Mouse (Mus musculus): ENCODE measurements around the gene Cer1.

DNA sequence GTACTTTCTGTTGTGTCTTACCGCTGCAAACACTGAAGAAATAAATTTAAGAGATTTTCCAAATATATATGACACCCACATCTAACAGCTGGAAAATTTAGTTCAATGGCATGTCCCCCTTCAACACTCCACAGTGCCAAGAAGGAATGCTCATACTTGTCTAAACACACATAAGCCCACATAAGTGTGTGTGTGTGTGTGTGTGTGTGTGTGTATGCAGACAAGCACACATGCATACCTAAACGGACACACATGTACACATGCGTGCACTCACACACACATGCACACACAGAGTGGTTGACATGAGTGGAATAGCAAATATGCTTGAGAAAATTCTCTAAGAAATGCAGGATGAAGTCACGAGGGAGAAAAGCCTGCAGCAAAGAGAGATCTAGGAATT lies 12.4 kb downstream of the Cer1 start:
- TF ChIP-seq POLR2A (IDR thresholded peaks at IDR 0.05; ENCODE audit: low read depth, low read length) (no peak), CTCF (IDR thresholded peaks at IDR 0.05; ENCODE audit: borderline replicate concordance, insufficient read depth, low read length) (no peak)
